Mouse (Mus musculus): Measurements from ENCODE around the gene Trim80.

- TF ChIP-seq CTCF (IDR thresholded peaks at IDR 0.05; ENCODE audit: extremely low read depth, insufficient read length, insufficient replicate concordance, low read depth, low read length) (no peak), POLR2A (IDR thresholded peaks at IDR 0.05; ENCODE audit: low read depth, low read length) (no peak)
Observed at GRCm38 (mm10) chr11:115406858-115407401, 33.4 kb upstream of the Trim80 start.

Data from small intestine, adult 2 months (tissue).